Mouse (Mus musculus) midbrain, embryonic 16.5 days (tissue): ENCODE measurements at regions not wholly inside any gene's neighbourhood (a gene's known extent, or its start where the extent isn't known, plus 50 kb on each side); places are given as distances from the start of the nearest gene placed in this dataset.

Source experiments
- ATAC-seq: fragments of 200-750 bp; cut with Nextera tagmentation; 2 replicates; pipeline ENCODE4 v1.8.0; 2017; ENCODE audit warnings: moderate TSS enrichment
- H3K27ac ChIP-seq: fragments of 300-500 bp; sonication (generic); 2 replicates; pipeline ENCODE4 v1.5.1; 2014; ENCODE audit warnings: mild to moderate bottlenecking, low read length, mixed read lengths
- H3K27me3 ChIP-seq: fragments of 300-500 bp; sonication (generic); 2 replicates; pipeline ENCODE4 v1.6.1; 2014; ENCODE audit warnings: low read depth, low read length, mixed read lengths; ENCODE audit not compliant: control insufficient read depth, insufficient read depth
- H3K36me3 ChIP-seq: fragments of 300-500 bp; sonication (generic); 2 replicates; pipeline ENCODE4 v1.6.1; 2014; ENCODE audit warnings: mild to moderate bottlenecking, low read length, moderate library complexity, mixed read lengths; ENCODE audit not compliant: control insufficient read depth, insufficient read depth
- H3K4me1 ChIP-seq: fragments of 300-500 bp; sonication (generic); 2 replicates; pipeline ENCODE4 v1.6.1; 2014; ENCODE audit warnings: mild to moderate bottlenecking, low read length, mixed read lengths; ENCODE audit not compliant: control insufficient read depth, insufficient read depth
- H3K4me2 ChIP-seq: fragments of 300-500 bp; sonication (generic); 2 replicates; pipeline ENCODE4 v1.6.1; 2014; ENCODE audit warnings: mild to moderate bottlenecking, low read length, mixed read lengths
- H3K4me3 ChIP-seq: fragments of 300-500 bp; sonication (generic); 2 replicates; pipeline ENCODE4 v1.5.1; 2014; ENCODE audit warnings: low read depth, mild to moderate bottlenecking, low read length, moderate library complexity, mixed read lengths
- H3K9ac ChIP-seq: fragments of 300-500 bp; sonication (generic); 2 replicates; pipeline ENCODE4 v1.6.1; 2014; ENCODE audit warnings: low read depth, low read length, mixed read lengths
- H3K9me3 ChIP-seq: fragments of 300-500 bp; sonication (generic); replicated peaks from 2 replicates; pipeline ENCODE4 v1.6.1; 2014; ENCODE audit warnings: mild to moderate bottlenecking, low read length, mixed read lengths; ENCODE audit not compliant: control insufficient read depth, poor library complexity, severe bottlenecking
- WGBS: fragments of 180-500 bp; shearing (Covaris S2); extraction: QIAGEN DNeasy Blood & Tissue Kit; methylation state at CpG from one replicate; pipeline ENCODE4 v1.1.7; 2014; 5-methylcytosine and 5-hydroxymethylcytosine counted together

GRCm38 (mm10) chr13:55893154-55894018 lies 57.4 kb upstream of the Pitx1 start:
- Histone ChIP-seq H3K36me3 (no peaks in the 10 kb centered on the region), H3K4me1 (no peaks in the 10 kb centered on the region; the same call in 1 of the 2 replicates), H3K27me3 (no peaks in the 10 kb centered on the region), H3K4me2 (peak overlapping the region; percentile 22; the same call in 1 of the 2 replicates), H3K9ac (0 out of 2 replicates have a peak overlapping the region, but pooled peaks have one; percentile 18), H3K27ac (no peak overlapping the region), H3K4me3 (no peak overlapping the region), H3K9me3 (no peaks in the 10 kb centered on the region)
- ATAC-seq: peak; percentile 76
- 31% methylated on average over 25 of the region's 25 CpGs for WGBS

- H3K4me2 ChIP-seq: no peak overlapping the region
- no peaks in the 10 kb centered on the region for H3K27me3 ChIP-seq
- no peak overlapping the region for H3K27ac ChIP-seq
- WGBS: 94% methylated on average over 3 of the region's 3 CpGs
- no peaks in the 10 kb centered on the region for H3K36me3 ChIP-seq
- H3K9me3 ChIP-seq: no peaks in the 10 kb centered on the region
- no peaks in the 10 kb centered on the region; the same call in 1 of the 2 replicates for H3K4me1 ChIP-seq
- H3K9ac ChIP-seq: no peak overlapping the region
- no peak for ATAC-seq
- H3K4me3 ChIP-seq: no peak overlapping the region
Observed at GRCm38 (mm10) chr13:55892250-55892649, 56.3 kb upstream of the Pitx1 start.

GRCm38 (mm10) chr13:55887099-55887736 lies 51.2 kb upstream of the Pitx1 start:
- H3K9ac ChIP-seq: no peak overlapping the region
- 78% methylated on average over 13 of the region's 13 CpGs for WGBS
- H3K4me3 ChIP-seq: no peak overlapping the region
- H3K36me3 ChIP-seq: no peaks in the 10 kb centered on the region
- H3K4me1 ChIP-seq: no peaks in the 10 kb centered on the region
- no peaks in the 10 kb centered on the region for H3K27me3 ChIP-seq
- no peaks in the 10 kb centered on the region for H3K9me3 ChIP-seq
- ATAC-seq: no peak
- no peak overlapping the region for H3K4me2 ChIP-seq
- no peak overlapping the region for H3K27ac ChIP-seq
